13 mouse cellular contexts compared by ENCODE assay signal in the genomic region with DNA sequence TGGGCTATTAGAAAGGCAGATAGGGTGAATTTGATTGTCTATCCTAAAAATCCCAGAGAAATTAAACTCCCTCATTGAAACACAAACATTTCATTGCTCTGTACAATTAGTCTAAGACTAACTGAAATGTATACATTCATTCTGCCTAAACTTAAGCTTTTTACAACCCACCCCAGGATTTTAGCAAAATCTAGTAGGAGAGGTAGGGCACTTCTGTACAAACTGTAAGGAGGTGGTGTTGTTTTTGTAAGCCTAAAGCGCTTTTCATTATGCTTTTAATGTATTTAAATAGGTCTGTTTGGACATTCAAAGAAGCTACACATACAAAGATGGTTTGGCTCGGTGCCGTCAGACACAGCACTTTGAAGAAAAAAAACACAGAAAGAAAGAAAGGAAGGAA. TPM values are rescaled to one million over a fixed set of nuclear protein-coding genes. Genes with fewer than 3 reads are reported as not detected.
DNase-seq lines count a peak whose midpoint lies in the region; ATAC-seq and TF ChIP-seq lines count a peak whose summit lies in the region.
"Had no signal": no experiment of that assay in that cellular context is flagged by ENCODE, and none has a peak within 500 bp of the region (broad histone marks: within the 10 kb centered on the region; RNA-seq: fewer than 3 reads in every experiment).

No protein-coding gene starts in this region.

- H3K79me2 ChIP-seq in heart, adult 2 months (replicated peaks; ENCODE audit: control insufficient read depth, insufficient read depth, low read length) = no peaks in the 10 kb centered on the region

- no peak overlapping the region for H3K9ac ChIP-seq in heart, embryonic 13.5 days
- no peak overlapping the region for H3K9ac ChIP-seq in heart, adult 2 months (ENCODE audit: low read depth, low read length)
- H3K9ac ChIP-seq in hindbrain, embryonic 14.5 days = peak overlapping the region; percentile 99
- no peak overlapping the region for H3K9ac ChIP-seq in midbrain, postnatal 0 days (replicated peaks; ENCODE audit: low read length, poor library complexity, severe bottlenecking)
- H3K9ac ChIP-seq: limb, embryonic 13.5 days; lung, embryonic 15.5 days had no signal

- TF ChIP-seq EP300 in heart, adult 2 months (IDR thresholded peaks at IDR 0.05; ENCODE audit: insufficient read depth, low read depth, low read length) = no peak

- no peaks in the 10 kb centered on the region for H3K9me3 ChIP-seq in heart, embryonic 13.5 days
- no peaks in the 10 kb centered on the region for H3K9me3 ChIP-seq in embryonic facial prominence, embryonic 10.5 days
- no peaks in the 10 kb centered on the region for H3K9me3 ChIP-seq in hindbrain, embryonic 14.5 days (ENCODE audit: control insufficient read depth, low read length)
- no peaks in the 10 kb centered on the region for H3K9me3 ChIP-seq in midbrain, postnatal 0 days (ENCODE audit: low read length)
- H3K9me3 ChIP-seq: limb, embryonic 13.5 days; lung, embryonic 15.5 days had no signal

- no peak for ATAC-seq in heart, embryonic 13.5 days (ENCODE audit: extremely low read depth, insufficient number of reproducible peaks, low FRiP score, low TSS enrichment)
- no peak for ATAC-seq in hindbrain, embryonic 14.5 days (ENCODE audit: low FRiP score)
- ATAC-seq in midbrain, postnatal 0 days (ENCODE audit: low FRiP score) = no peak

- H3K4me3 ChIP-seq in heart, embryonic 13.5 days = no peak overlapping the region
- H3K4me3 ChIP-seq in heart, adult 2 months = no peak overlapping the region
- 0 out of 2 replicates have a peak overlapping the region, but pooled peaks have one; percentile 55 for H3K4me3 ChIP-seq in embryonic facial prominence, embryonic 10.5 days
- peak overlapping the region; percentile 71 for H3K4me3 ChIP-seq in hindbrain, embryonic 14.5 days (replicated peaks; ENCODE audit: low read length)
- no peak overlapping the region for H3K4me3 ChIP-seq in midbrain, postnatal 0 days (ENCODE audit: low read depth, low read length)
- H3K4me3 ChIP-seq: limb, embryonic 13.5 days; lung, embryonic 15.5 days had no signal

- TF ChIP-seq POLR2A in heart, adult 2 months (IDR thresholded peaks at IDR 0.05; ENCODE audit: insufficient read depth, low read depth, low read length) = no peak

- H3K4me1 ChIP-seq in heart, embryonic 13.5 days = peaks cover 34% of the 10 kb centered on the region
- H3K4me1 ChIP-seq in heart, adult 2 months (ENCODE audit: control insufficient read depth, insufficient read depth, low read length) = peaks cover 1% of the 10 kb centered on the region; the same call in 1 of the 2 replicates
- H3K4me1 ChIP-seq in embryonic facial prominence, embryonic 10.5 days = peaks cover 58% of the 10 kb centered on the region
- H3K4me1 ChIP-seq in hindbrain, embryonic 14.5 days (replicated peaks; ENCODE audit: control insufficient read depth, insufficient read depth, low read length) = peaks cover 14% of the 10 kb centered on the region; the same call in 1 of the 2 replicates
- no peaks in the 10 kb centered on the region for H3K4me1 ChIP-seq in midbrain, postnatal 0 days (ENCODE audit: insufficient read depth, low read length)

- intact Hi-C loops in heart, adult 2 months (cut with DNase I) = loop anchor here (10.0 kb wide), 3 partner anchors 489 to 1219 kb away; a partner anchor contains a TSS

- no peaks in the 10 kb centered on the region; the same call in 1 of the 2 replicates for H3K27me3 ChIP-seq in heart, embryonic 13.5 days (replicated peaks)
- no peaks in the 10 kb centered on the region for H3K27me3 ChIP-seq in heart, adult 2 months (ENCODE audit: control insufficient read depth, insufficient read depth, low read length)
- H3K27me3 ChIP-seq in embryonic facial prominence, embryonic 10.5 days (replicated peaks; ENCODE audit: low read depth, poor library complexity, severe bottlenecking) = peaks cover 82% of the 10 kb centered on the region
- H3K27me3 ChIP-seq in hindbrain, embryonic 14.5 days (ENCODE audit: control insufficient read depth, insufficient read depth, low read length) = 0 out of 2 replicates have a peak, but pooled peaks cover 4% of the 10 kb centered on the region
- peaks cover 7% of the 10 kb centered on the region for H3K27me3 ChIP-seq in midbrain, postnatal 0 days (ENCODE audit: insufficient read depth, low read length)

- peak overlapping the region; percentile 86; the same call in 1 of the 2 replicates for H3K4me2 ChIP-seq in heart, embryonic 13.5 days
- H3K4me2 ChIP-seq in hindbrain, embryonic 14.5 days (replicated peaks) = peak overlapping the region; percentile 65
- peak overlapping the region; percentile 40 for H3K4me2 ChIP-seq in midbrain, postnatal 0 days (ENCODE audit: low read depth, low read length, poor library complexity, severe bottlenecking)
- H3K4me2 ChIP-seq: limb, embryonic 13.5 days; lung, embryonic 15.5 days had no signal

- H3K27ac ChIP-seq in heart, embryonic 13.5 days (replicated peaks) = no peak overlapping the region
- no peak overlapping the region for H3K27ac ChIP-seq in heart, adult 2 months
- no peak overlapping the region for H3K27ac ChIP-seq in embryonic facial prominence, embryonic 10.5 days (replicated peaks)
- peak overlapping the region; percentile 99 for H3K27ac ChIP-seq in hindbrain, embryonic 14.5 days
- no peak overlapping the region for H3K27ac ChIP-seq in midbrain, postnatal 0 days (ENCODE audit: low read depth, low read length)
- H3K27ac ChIP-seq: limb, embryonic 13.5 days; lung, embryonic 15.5 days had no signal

- no peaks in the 10 kb centered on the region for H3K36me3 ChIP-seq in heart, embryonic 13.5 days
- H3K36me3 ChIP-seq in heart, adult 2 months (ENCODE audit: control insufficient read depth, insufficient read depth, low read length) = no peaks in the 10 kb centered on the region
- H3K36me3 ChIP-seq in embryonic facial prominence, embryonic 10.5 days (replicated peaks) = no peaks in the 10 kb centered on the region
- no peaks in the 10 kb centered on the region for H3K36me3 ChIP-seq in hindbrain, embryonic 14.5 days (replicated peaks; ENCODE audit: control insufficient read depth, insufficient read depth)
- H3K36me3 ChIP-seq in midbrain, postnatal 0 days (ENCODE audit: insufficient read depth, low read length) = no peaks in the 10 kb centered on the region
- H3K36me3 ChIP-seq: limb, embryonic 13.5 days; lung, embryonic 15.5 days had no signal

- WGBS in heart, embryonic 13.5 days = 54% methylated on average over 3 of the region's 3 CpGs
- whole genome bisulfite sequencing in heart, adult 2 months = 84% methylated on average over 3 of the region's 3 CpGs
- WGBS in embryonic facial prominence, embryonic 10.5 days = 10% methylated on average over 3 of the region's 3 CpGs
- 25% methylated on average over 3 of the region's 3 CpGs for WGBS in hindbrain, embryonic 14.5 days
- WGBS in midbrain, postnatal 0 days = 16% methylated on average over 3 of the region's 3 CpGs

- no peak for DNase-seq in heart, adult 2 months
- DNase-seq in embryonic facial prominence, embryonic 10.5 days (ENCODE audit: low spot score) = no peak
- DNase-seq in hindbrain, embryonic 14.5 days (ENCODE audit: low spot score) = peak; percentile 26
- DNase-seq in midbrain, postnatal 0 days (ENCODE audit: low spot score) = no peak
- no peak for DNase-seq in spleen, postnatal 36 days (ENCODE audit: low spot score in 2 of 2)
- no peak for DNase-seq in cerebellum, adult 9-11 months
- DNase-seq in adipocyte (ENCODE audit: low spot score) = no peak
- DNase-seq: embryo, embryonic 11 days; right cerebral cortex, adult 18-20 months had no signal

- no peak for TF ChIP-seq CTCF in heart, adult 2 months (IDR thresholded peaks at IDR 0.05)
- TF ChIP-seq CTCF in midbrain, postnatal 0 days (IDR thresholded peaks at IDR 0.05) = no peak

RNA-seq across cellular contexts. Expression of a gene that starts 8.4 kb away (rescaled TPM):
- polyA plus RNA-seq in heart, embryonic 13.5 days (2015; fragmentation: Nextera tagmentation; extraction: Ambion mirVana) = 30.1 and 32.0 TPM in 2 replicates
- total RNA-seq in heart, adult 2 months (2021) = 10 to 100 TPM; 24.9 to 30.4 TPM
- 16.9 and 22.4 TPM in 2 replicates for polyA plus RNA-seq in heart, adult 2 months (2012; rRNA removed)
- 67.0 and 71.9 TPM in 2 replicates for polyA plus RNA-seq in embryonic facial prominence, embryonic 10.5 days (2016; fragmentation: Nextera tagmentation; extraction: Ambion mirVana)
- 136 and 159 TPM in 2 replicates for polyA plus RNA-seq in hindbrain, embryonic 14.5 days (2014; fragmentation: Nextera tagmentation; extraction: Ambion mirVana)
- 121 and 147 TPM in 2 replicates for total RNA-seq in midbrain, postnatal 0 days (2014; rRNA removed)
- 52.1 and 58.3 TPM in 2 replicates for polyA plus RNA-seq in midbrain, postnatal 0 days (2015; fragmentation: Nextera tagmentation; extraction: Ambion mirVana)
- total RNA-seq: megakaryocyte-erythroid progenitor cell, adult 5-6 weeks had no signal

Comparison
In these comparisons a context has a peak if more than half of its experiments do, and no peak if none do; other contexts are left out.
1. H3K4me3 ChIP-seq: peak in embryonic facial prominence, embryonic 10.5 days (single experiment) and hindbrain, embryonic 14.5 days (single experiment); none in heart, embryonic 13.5 days (single experiment), heart, adult 2 months (single experiment) and midbrain, postnatal 0 days (single experiment).
2. Peak in every context shown above with its lines, with median percentiles within 50 percentile points of each other: H3K4me2 ChIP-seq.